Mouse (Mus musculus): ENCODE results near the gene Amotl2. TPM values are rescaled to one million over a fixed set of nuclear protein-coding genes. Genes with fewer than 3 reads are reported as not detected.

Gene Amotl2
- total RNA-seq (2012; rRNA removed) (not detected in 2 replicates), polyA plus RNA-seq (2012; ENCODE audit: insufficient read depth in 1 of 2, insufficient read length in 2 of 2, low read depth in 1 of 2, low replicate concordance in 2 of 2, missing spikeins in 1 of 2) (not detected)

DNA sequence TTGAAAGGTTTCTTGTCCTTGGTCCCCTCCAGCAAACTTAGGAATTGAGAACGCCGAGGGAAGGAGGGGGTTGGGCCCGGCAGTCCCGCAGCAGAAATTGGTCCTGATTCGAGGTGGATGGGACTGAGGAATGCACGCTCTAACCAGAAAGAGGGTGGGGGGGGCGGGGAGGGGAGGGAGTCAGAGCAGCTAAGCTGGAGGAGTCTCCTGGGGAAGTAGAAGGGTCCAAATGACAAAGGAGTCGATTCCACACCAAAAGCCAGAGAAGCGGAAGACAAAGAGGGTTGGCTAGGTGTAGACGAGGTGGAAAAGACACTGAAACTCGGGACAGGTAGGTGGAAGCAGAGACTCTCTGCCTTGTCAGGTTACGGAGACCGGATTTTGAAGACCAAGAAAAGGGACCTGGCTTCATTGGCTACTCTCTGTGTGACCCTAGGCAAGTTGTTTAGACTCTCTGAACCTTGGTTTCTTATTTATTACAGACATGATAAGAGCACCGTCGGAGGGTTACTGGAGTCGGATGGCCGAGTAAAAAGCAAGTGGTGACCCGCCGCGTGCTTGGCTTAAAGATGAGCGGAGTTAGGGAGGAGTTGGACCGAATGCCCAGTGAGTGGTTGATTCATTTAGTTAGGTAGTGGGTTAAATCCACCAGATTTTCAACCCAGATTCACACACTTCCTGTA lies at the start of gene Amotl2:
TSS of gene Amotl2 (plus strand) at position 192 of the 683 bp plus-strand sequence.
- Histone ChIP-seq H3K9ac (ENCODE audit: control insufficient read depth, low read depth, low read length, poor library complexity, severe bottlenecking) (no peak within 1 kb of the TSS), H3K27ac (ENCODE audit: control insufficient read depth, low read depth, low read length) (no peak within 1 kb of the TSS)

DNA sequence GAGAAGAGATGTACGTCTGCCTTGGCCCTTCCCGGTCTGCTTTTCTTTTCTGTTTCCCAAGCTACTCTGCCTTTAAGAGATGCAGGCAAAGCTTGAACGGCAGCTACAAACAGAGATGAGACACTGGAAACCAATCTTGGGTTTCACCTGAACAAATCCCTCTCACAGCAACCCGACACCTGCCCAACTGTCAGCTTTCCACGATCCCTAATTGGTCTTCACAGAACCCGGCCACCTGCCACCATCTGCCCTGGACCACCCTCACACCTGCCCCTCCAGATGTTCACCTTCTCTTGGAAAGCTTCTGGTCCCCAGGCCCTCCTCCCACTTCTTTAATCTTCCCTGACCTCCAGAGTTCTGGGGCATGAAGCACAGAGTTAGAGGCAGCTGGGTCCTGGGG lies 48.4 kb upstream of the Amotl2 start:
- H3K4me3 ChIP-seq (ENCODE audit: control insufficient read depth in 1 of 2, insufficient read depth in 1 of 2, low read depth in 2 of 2, low read length in 2 of 2) = no peak overlapping the region
- no peak overlapping the region for H3K9ac ChIP-seq (ENCODE audit: control insufficient read depth, low read depth, low read length, poor library complexity, severe bottlenecking)
- TF ChIP-seq ZKSCAN1 (IDR thresholded peaks at IDR 0.05; ENCODE audit: low read depth, low read length) (no peak), TBP (IDR thresholded peaks at IDR 0.05; ENCODE audit: low read depth, low read length) (no peak), MYB (IDR thresholded peaks at IDR 0.05; ENCODE audit: low read depth, low read length) (no peak), RCOR1 (IDR thresholded peaks at IDR 0.05; ENCODE audit: low read depth, low read length) (no peak)
- H3K27me3 ChIP-seq (ENCODE audit: control insufficient read depth in 1 of 2, insufficient read depth in 2 of 2, low read length in 2 of 2) = no peaks in the 10 kb centered on the region
- no peak for DNase-seq (ENCODE audit: low read depth, low spot score)
- H3K4me1 ChIP-seq (ENCODE audit: control insufficient read depth in 1 of 2, insufficient read depth in 2 of 2, low read length in 2 of 2) = no peaks in the 10 kb centered on the region
- no peak overlapping the region for H3K27ac ChIP-seq (ENCODE audit: control insufficient read depth, low read depth, low read length)
- H3K79me2 ChIP-seq (ENCODE audit: control insufficient read depth, insufficient read depth, low read length, poor library complexity) = no peaks in the 10 kb centered on the region
- no peaks in the 10 kb centered on the region for H3K9me3 ChIP-seq (replicated peaks; ENCODE audit: insufficient read depth, low read length)
- no peaks in the 10 kb centered on the region for H3K36me3 ChIP-seq (ENCODE audit: control insufficient read depth in 1 of 2, insufficient read depth in 2 of 2, low read length in 2 of 2)

More for the DNA sequence above, at the start of gene Amotl2:
- no peaks in the 10 kb centered on the region for H3K79me2 ChIP-seq (ENCODE audit: control insufficient read depth, insufficient read depth, low read length, poor library complexity)
- no peak within 1 kb of the TSS for H3K4me3 ChIP-seq (ENCODE audit: control insufficient read depth in 1 of 2, insufficient read depth in 1 of 2, low read depth in 2 of 2, low read length in 2 of 2)
- no peaks in the 10 kb centered on the region for H3K4me1 ChIP-seq (ENCODE audit: control insufficient read depth in 1 of 2, insufficient read depth in 2 of 2, low read length in 2 of 2)
- TF ChIP-seq MEF2A (IDR thresholded peaks at IDR 0.05; ENCODE audit: extremely low read depth, insufficient replicate concordance, low read depth, low read length, poor library complexity, severe bottlenecking) (no peak), RAD21 (IDR thresholded peaks at IDR 0.05; ENCODE audit: low read depth, low read length) (no peak), EP300 (IDR thresholded peaks at IDR 0.05; ENCODE audit: low read depth in 1 of 2, low read length in 2 of 2) (no peak), E2F4 (IDR thresholded peaks at IDR 0.05; ENCODE audit: borderline replicate concordance, low read depth, low read length) (no peak), USF2 (IDR thresholded peaks at IDR 0.05; ENCODE audit: borderline replicate concordance in 1 of 2, insufficient read depth in 1 of 2, low read depth in 1 of 2, low read length in 2 of 2) (no peak), SMC3 (IDR thresholded peaks at IDR 0.05; ENCODE audit: low read depth, low read length) (no peak), USF1 (IDR thresholded peaks at IDR 0.05; ENCODE audit: low read depth, low read length) (no peak), MYB (IDR thresholded peaks at IDR 0.05; ENCODE audit: low read depth, low read length) (no peak), NRF1 (IDR thresholded peaks at IDR 0.05; ENCODE audit: insufficient read depth, low read depth, low read length, poor library complexity, severe bottlenecking) (no peak), CHD2 (IDR thresholded peaks at IDR 0.05; ENCODE audit: low read length) (no peak), POLR2A (IDR thresholded peaks at IDR 0.05; ENCODE audit: control insufficient read depth in 1 of 2, insufficient read depth in 1 of 2, low read depth in 1 of 2, low read length in 2 of 2, poor library complexity in 1 of 2) (no peak), JUND (IDR thresholded peaks at IDR 0.05; ENCODE audit: low read depth, low read length) (no peak), TCF12 (IDR thresholded peaks at IDR 0.05; ENCODE audit: low read depth, low read length) (no peak), TAL1 (IDR thresholded peaks at IDR 0.05; ENCODE audit: low read length) (no peak), BHLHE40 (IDR thresholded peaks at IDR 0.05; ENCODE audit: borderline replicate concordance, low read depth, low read length) (no peak), NELFE (IDR thresholded peaks at IDR 0.05; ENCODE audit: low read depth, low read length) (no peak), ELF1 (IDR thresholded peaks at IDR 0.05; ENCODE audit: low read depth, low read length) (no peak), POLR2AphosphoS2 (IDR thresholded peaks at IDR 0.05; ENCODE audit: low read length) (no peak), ZMIZ1 (IDR thresholded peaks at IDR 0.05; ENCODE audit: low read depth, low read length) (no peak)
- no peaks in the 10 kb centered on the region for H3K27me3 ChIP-seq (ENCODE audit: control insufficient read depth in 1 of 2, insufficient read depth in 2 of 2, low read length in 2 of 2)
- H3K9me3 ChIP-seq (replicated peaks; ENCODE audit: insufficient read depth, low read length) = no peaks in the 10 kb centered on the region
- H3K36me3 ChIP-seq (ENCODE audit: control insufficient read depth in 1 of 2, insufficient read depth in 2 of 2, low read length in 2 of 2) = no peaks in the 10 kb centered on the region
- DNase-seq (ENCODE audit: low read depth, low spot score) = no peak

Data from MEL (cell line).